Mouse (Mus musculus) lung, postnatal 0 days (tissue): Measurements from ENCODE around the gene 2900026A02Rik. TPM values are rescaled to one million over a fixed set of nuclear protein-coding genes. Genes with fewer than 3 reads are reported as not detected.

Experiments
- ATAC-seq: fragments of 200-750 bp; cut with Nextera tagmentation; 2 replicates; pipeline ENCODE4 v1.8.0; 2017; ENCODE audit warnings: moderate library complexity
- DNase-seq: peaks from one replicate; pipeline ENCODE4 v3.0.0-alpha.2; 2016; ENCODE audit warnings: low spot score
- H3K27ac ChIP-seq: fragments of 300-500 bp; sonication (generic); 2 replicates; pipeline ENCODE4 v1.5.1; 2014; ENCODE audit warnings: antibody characterized with exemption, mild to moderate bottlenecking, low read length, mixed read lengths
- H3K27me3 ChIP-seq: fragments of 300-500 bp; sonication (generic); replicated peaks from 2 replicates; pipeline ENCODE4 v1.6.1; 2014; ENCODE audit warnings: low read length, mixed read lengths; ENCODE audit not compliant: insufficient read depth
- H3K36me3 ChIP-seq: fragments of 300-500 bp; sonication (generic); 2 replicates; pipeline ENCODE4 v1.6.1; 2014; ENCODE audit warnings: low read length, mixed read lengths; ENCODE audit not compliant: insufficient read depth
- H3K4me1 ChIP-seq: fragments of 300-500 bp; sonication (generic); 2 replicates; pipeline ENCODE4 v1.6.1; 2014; ENCODE audit warnings: antibody characterized with exemption, low read depth, low read length, mixed read lengths; ENCODE audit not compliant: insufficient read depth
- H3K4me2 ChIP-seq: fragments of 300-500 bp; sonication (generic); replicated peaks from 2 replicates; pipeline ENCODE4 v1.6.1; 2014; ENCODE audit warnings: low read depth, mild to moderate bottlenecking, low read length, moderate library complexity, mixed read lengths
- H3K4me3 ChIP-seq: fragments of 300-500 bp; sonication (generic); 2 replicates; pipeline ENCODE4 v1.5.1; 2014; ENCODE audit warnings: low read depth, low read length
- H3K9ac ChIP-seq: fragments of 300-500 bp; sonication (generic); replicated peaks from 2 replicates; pipeline ENCODE4 v1.6.1; 2014; ENCODE audit warnings: low read depth, mild to moderate bottlenecking
- H3K9me3 ChIP-seq: fragments of 300-500 bp; sonication (generic); 2 replicates; pipeline ENCODE4 v1.6.1; 2016; ENCODE audit warnings: low read length, mixed read lengths
- CTCF ChIP-seq: IDR thresholded peaks from 2 replicates; pipeline ENCODE4 v1.5.1; 2016; ENCODE audit warnings: antibody characterized with exemption, mild to moderate bottlenecking
- EP300 ChIP-seq: IDR thresholded peaks from 2 replicates; pipeline ENCODE4 v1.6.1; 2016; ENCODE audit warnings: antibody characterized with exemption, mild to moderate bottlenecking, control low read depth
- WGBS: fragments of 180-500 bp; shearing (Covaris S2); extraction: QIAGEN DNeasy Blood & Tissue Kit; methylation state at CpG from one replicate; pipeline ENCODE4 v1.1.7; 2014; 5-methylcytosine and 5-hydroxymethylcytosine counted together
- polyA plus RNA-seq: library from polyadenylated mRNA; unstranded; fragments of >200 nt; fragmentation: Nextera tagmentation; extraction: Ambion mirVana; gene quantifications from 2 replicates; pipeline ENCODE4 v1.2.1, GENCODE M21; 2015

Gene 2900026A02Rik
- polyA plus RNA-seq, 1 experiment from 2014 or later: 6.3 TPM

DNA sequence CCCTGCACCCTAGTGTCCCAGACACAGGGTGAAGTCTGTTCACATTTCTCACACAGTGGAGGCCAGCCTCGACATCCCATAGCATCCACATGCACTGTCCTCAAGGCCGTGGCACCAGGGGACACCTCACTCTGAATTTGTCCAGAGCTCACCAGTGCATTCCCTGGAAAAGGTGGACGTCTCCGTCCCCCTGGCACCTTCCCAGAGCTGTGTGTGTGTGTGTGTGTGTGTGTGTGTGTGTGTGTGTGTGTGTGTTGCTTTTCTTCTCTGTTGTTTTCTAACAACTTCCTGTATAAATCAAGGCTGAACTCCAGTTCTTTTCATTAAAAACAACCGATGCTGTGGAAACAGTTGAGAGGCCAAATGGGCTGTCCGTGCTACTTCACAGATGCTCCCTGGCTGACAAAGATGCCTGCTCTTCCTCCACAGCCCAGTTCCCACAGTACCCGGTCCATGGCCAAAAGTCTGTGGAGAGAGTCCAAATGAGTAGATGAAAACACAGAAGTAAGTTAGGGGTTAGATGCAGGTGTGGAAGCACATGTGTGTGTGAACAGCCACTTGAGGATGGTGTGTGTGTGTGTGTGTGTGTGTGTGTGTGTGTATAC, 170.4 kb downstream of the 2900026A02Rik start:
- no peak for TF ChIP-seq EP300
- no peak for TF ChIP-seq CTCF
- no peaks in the 10 kb centered on the region for H3K36me3 ChIP-seq
- DNase-seq (peak; percentile 22), ATAC-seq (peak; percentile 43; the same call in 1 of the 2 replicates)
- 0 out of 2 replicates have a peak overlapping the region, but pooled peaks have one; percentile 32 for H3K27ac ChIP-seq
- H3K27me3 ChIP-seq: no peaks in the 10 kb centered on the region
- H3K9me3 ChIP-seq: no peaks in the 10 kb centered on the region; the same call in 1 of the 2 replicates
- H3K4me1 ChIP-seq: no peaks in the 10 kb centered on the region
- H3K9ac ChIP-seq: no peak overlapping the region
- 51% methylated on average over 7 of the region's 7 CpGs for WGBS
- H3K4me3 ChIP-seq: no peak overlapping the region
- no peak overlapping the region for H3K4me2 ChIP-seq

- Histone ChIP-seq H3K27me3 (no peaks in the 10 kb centered on the region), H3K4me2 (no peak overlapping the region), H3K4me1 (no peaks in the 10 kb centered on the region), H3K9ac (no peak overlapping the region), H3K9me3 (no peaks in the 10 kb centered on the region; the same call in 1 of the 2 replicates), H3K27ac (no peak overlapping the region), H3K36me3 (no peaks in the 10 kb centered on the region), H3K4me3 (no peak overlapping the region)
- peak; percentile 20; the same call in 1 of the 2 replicates for ATAC-seq
- no peak for TF ChIP-seq CTCF
- no peak for TF ChIP-seq EP300
- no peak for DNase-seq
These were observed 171.2 kb downstream of the 2900026A02Rik start for GRCm38 (mm10) chr5:113049876-113050275.

- H3K27me3 ChIP-seq: no peaks in the 10 kb centered on the region
- no peaks in the 10 kb centered on the region for H3K36me3 ChIP-seq
- no peak overlapping the region for H3K4me3 ChIP-seq
- no peaks in the 10 kb centered on the region for H3K4me1 ChIP-seq
- ATAC-seq: no peak
- no peak for DNase-seq
- 72% methylated on average over 10 of the region's 10 CpGs for WGBS
- TF ChIP-seq CTCF (no peak), EP300 (no peak)
- no peak overlapping the region for H3K4me2 ChIP-seq
- no peaks in the 10 kb centered on the region; the same call in 1 of the 2 replicates for H3K9me3 ChIP-seq
- H3K9ac ChIP-seq: no peak overlapping the region
- no peak overlapping the region for H3K27ac ChIP-seq
These were observed 175.3 kb downstream of the 2900026A02Rik start for GRCm38 (mm10) chr5:113045511-113046273.

- Histone ChIP-seq H3K4me1 (no peaks in the 10 kb centered on the region), H3K27ac (no peak overlapping the region), H3K9me3 (no peaks in the 10 kb centered on the region; the same call in 1 of the 2 replicates), H3K4me2 (no peak overlapping the region), H3K27me3 (no peaks in the 10 kb centered on the region), H3K4me3 (no peak overlapping the region), H3K36me3 (no peaks in the 10 kb centered on the region), H3K9ac (no peak overlapping the region)
- DNase-seq (no peak), ATAC-seq (no peak)
- WGBS: 75% methylated on average over 8 of the region's 8 CpGs
- TF ChIP-seq EP300 (no peak), CTCF (no peak)
These were observed 177.5 kb downstream of the 2900026A02Rik start for GRCm38 (mm10) chr5:113043531-113043930.

- TF ChIP-seq EP300 (no peak), CTCF (no peak)
- H3K4me2 ChIP-seq: no peak overlapping the region
- H3K4me1 ChIP-seq: no peaks in the 10 kb centered on the region
- ATAC-seq (peak; percentile 87), DNase-seq (peak; percentile 70)
- H3K27ac ChIP-seq: no peak overlapping the region
- H3K27me3 ChIP-seq: no peaks in the 10 kb centered on the region
- 16% methylated on average over 5 of the region's 5 CpGs for WGBS
- no peak overlapping the region for H3K9ac ChIP-seq
- no peaks in the 10 kb centered on the region for H3K9me3 ChIP-seq
- H3K36me3 ChIP-seq: no peaks in the 10 kb centered on the region
- no peak overlapping the region for H3K4me3 ChIP-seq
These were observed 179.4 kb downstream of the 2900026A02Rik start for GRCm38 (mm10) chr5:113041567-113042071.

DNA sequence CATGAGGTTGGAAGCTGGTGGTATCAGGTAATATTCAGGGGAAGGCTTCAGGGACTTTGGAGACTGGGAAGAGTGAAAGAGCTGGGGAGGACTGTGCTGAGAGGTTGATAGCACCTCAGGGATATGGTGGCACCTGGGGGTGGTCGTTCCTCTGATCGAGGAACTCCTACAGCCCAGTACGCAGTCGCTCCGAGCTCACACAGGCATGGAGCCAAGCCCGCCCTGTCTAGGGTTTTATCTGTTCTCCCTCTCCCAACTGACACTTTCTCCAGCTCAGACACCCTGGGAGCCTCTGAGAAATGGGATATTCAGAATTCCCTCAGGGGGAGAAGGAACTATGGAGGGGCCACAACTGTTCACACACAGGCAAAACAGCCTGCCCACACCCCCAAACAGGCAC, 180.3 kb downstream of the 2900026A02Rik start:
- H3K9me3 ChIP-seq: no peaks in the 10 kb centered on the region
- TF ChIP-seq EP300 (no peak), CTCF (no peak)
- H3K4me3 ChIP-seq: no peak overlapping the region
- no peak overlapping the region for H3K9ac ChIP-seq
- H3K27ac ChIP-seq: no peak overlapping the region
- H3K27me3 ChIP-seq: no peaks in the 10 kb centered on the region
- DNase-seq (no peak), ATAC-seq (no peak)
- H3K4me1 ChIP-seq: no peaks in the 10 kb centered on the region; the same call in 1 of the 2 replicates
- H3K4me2 ChIP-seq: no peak overlapping the region
- no peaks in the 10 kb centered on the region for H3K36me3 ChIP-seq
- WGBS: 49% methylated on average over 6 of the region's 6 CpGs
